Mouse (Mus musculus) cerebellum, adult (tissue): ENCODE measurements around the gene Hnf1a.
A peak's percentile ranks its signal among the peaks of the same experiment; 100 is the strongest.

Source experiments
- ATAC-seq: cut with Nextera tagmentation; 2 replicates; pipeline ENCODE4 v1.9.2; 2017; ENCODE audit warnings: mild to moderate bottlenecking, moderate library complexity, mixed read lengths; ENCODE audit not compliant: insufficient number of reproducible peaks, low FRiP score, low TSS enrichment

The Hnf1a gene

DNA sequence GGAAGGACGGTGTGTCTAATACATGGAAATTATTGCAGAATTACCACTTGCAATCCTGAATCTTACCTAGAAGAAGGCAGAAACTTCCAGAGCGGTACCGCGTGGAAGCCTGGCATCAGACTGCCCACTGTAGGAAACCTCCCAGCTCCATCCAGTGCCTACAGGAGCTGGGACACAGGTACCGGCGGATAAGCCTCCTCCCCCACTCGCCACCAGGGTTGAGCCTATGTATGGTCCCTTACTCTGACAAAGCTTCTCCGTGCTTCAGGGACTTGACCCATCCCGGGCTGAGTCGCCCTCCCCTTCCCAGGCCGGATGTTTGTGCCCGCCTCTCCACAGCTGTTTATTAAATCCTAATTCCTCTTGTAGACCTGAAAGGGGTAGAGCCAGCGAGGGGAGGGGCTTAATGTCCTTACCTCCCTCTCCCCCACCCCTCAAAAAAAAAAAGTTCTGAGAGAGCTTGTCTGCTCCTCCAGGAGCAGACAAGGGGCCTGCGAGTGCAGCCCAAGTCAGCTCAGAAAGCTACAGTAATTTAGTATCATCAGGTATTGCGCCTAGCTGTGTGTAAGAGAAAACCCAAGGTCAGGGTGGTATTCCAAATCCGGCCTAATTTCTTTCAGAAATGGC, 9.3 kb upstream of the Hnf1a start:
- ATAC-seq: no peak

DNA sequence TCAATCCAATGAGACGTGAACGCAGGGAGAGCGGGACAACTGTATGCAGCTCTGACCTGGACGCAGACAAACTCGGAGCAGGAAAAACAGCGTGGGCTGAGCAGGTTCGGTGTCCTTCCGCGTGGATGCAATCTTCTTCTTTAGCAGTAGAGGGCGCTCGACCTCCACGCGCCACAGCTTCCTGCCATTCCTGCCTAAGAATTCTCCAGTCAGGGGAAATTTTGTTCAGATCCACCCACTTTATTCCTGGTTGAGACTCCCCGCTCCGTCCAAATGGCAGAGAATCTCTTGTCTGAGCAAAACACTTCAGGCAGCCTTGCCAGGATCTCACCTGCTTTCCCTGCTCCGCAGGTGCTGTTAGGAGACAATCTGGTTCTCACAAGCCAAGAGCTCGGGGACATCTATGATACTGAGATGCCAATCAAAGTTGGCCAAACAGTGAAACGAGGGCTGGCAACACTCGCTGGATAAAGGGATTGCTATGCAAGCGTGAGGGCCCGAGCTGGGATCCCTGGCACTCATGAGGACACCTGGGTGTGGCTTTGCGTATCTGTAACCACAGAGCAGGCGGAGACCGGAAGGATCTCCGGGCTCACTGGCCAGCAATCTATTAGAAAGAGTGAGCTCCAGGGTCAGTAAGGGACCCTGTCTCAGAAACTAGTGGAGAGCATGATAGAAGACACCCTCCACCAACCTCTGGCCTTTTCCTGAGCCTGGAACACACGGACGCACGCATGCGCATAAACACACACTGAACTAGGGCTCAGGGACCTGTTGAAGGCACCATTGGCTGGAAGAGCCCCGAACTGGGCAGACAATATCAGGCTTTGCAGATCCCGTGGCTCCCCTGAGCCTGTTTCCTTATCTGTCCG, 8.6 kb upstream of the Hnf1a start:
- ATAC-seq: peak; percentile 49; the same call in 1 of the 2 replicates

DNA sequence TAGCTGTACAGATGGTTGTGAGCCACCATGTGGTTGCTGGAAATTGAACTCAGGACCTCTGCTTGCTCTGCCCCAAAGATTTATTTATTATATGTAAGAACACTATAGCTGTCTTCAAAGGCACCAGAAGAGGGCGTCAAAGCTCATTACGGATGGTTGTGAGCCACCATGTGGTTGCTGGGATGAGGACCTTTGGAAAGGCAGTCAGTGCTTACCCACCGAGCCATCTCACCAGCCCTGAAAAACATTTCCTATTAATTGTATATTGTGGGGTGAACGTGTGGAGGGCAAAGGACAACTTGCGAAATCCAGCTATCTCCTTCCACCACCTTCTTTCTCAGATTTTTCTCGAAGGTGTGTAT, 8.0 kb upstream of the Hnf1a start:
- peak; percentile 26; the same call in 1 of the 2 replicates for ATAC-seq

DNA sequence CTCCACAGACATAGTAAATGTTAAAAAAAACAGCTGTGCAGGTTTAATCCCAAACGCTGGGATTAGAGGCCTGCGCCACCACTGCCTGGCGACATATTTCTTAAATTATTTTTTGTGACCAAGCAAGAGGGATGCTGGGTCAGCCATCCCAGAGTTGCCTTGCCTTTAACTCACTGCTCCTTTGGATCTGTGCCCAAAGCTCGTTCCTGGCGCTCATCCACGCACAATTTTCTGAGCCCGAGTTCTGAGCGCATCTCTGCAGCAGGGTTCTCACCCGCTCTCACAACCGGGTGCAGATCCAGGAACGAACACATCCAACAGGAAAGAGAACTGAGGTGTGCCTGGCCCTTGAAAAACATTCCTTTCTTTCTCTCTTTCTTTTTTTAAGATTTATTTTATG, 7.6 kb upstream of the Hnf1a start:
- ATAC-seq: no peak

DNA sequence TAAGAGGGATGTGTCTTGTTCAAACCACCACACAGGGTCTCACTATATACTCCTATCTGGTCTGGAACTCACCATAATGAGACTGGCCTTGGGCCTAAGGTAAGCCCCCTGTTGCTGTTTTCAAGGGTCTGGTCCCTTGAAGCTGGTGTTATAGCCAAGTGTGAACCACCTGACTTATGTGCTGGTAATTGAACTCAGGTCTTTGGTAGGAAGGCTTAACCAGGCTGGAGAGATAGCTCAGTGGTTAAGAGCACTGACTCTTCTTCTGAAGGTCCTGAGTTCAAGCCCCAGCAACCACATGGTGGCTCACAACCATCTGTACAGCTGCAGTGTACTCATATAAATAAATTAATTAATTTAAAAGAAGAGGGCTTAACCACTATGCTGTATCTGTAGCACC, 6.0 kb upstream of the Hnf1a start:
- ATAC-seq: no peak

DNA sequence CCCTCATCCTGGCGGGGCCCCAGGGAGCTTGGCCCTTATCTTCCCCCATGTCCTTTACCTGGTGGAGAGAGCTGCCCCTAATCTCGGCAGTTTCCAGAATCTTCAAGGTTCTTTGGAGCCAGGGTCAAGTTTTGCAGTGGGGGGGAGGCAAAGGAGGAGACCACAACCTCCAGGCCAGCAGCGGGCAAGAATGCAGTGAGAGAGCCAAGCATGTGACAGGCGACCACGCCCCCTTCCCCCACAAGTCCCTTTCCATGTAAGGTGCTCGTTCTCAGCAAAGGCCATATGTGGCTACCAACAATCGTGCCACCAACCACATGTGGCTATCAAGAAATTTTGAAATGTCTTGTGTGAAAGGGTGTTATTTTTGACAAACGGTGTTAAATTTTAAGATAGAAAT, 2.2 kb upstream of the Hnf1a start:
- ATAC-seq: no peak

DNA sequence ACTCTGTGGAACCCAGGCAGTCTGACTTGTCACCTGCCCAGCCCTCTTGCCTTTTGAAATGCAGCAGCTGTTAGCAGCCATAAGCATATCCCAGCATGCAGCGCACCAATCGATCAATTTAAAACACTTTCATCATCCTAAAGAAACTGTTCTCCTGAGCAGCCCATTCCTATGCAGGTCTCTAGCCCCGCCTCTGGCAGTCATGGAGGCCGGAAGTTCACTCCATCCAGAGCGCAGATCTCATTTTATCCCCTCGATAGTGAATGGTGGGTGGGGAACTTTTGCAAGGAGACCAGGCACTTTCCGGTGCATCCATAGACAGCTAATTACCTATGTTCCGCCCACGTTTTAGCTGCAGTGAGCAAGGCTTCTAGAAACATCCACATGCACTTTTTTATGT, 1.3 kb upstream of the Hnf1a start:
- no peak for ATAC-seq

DNA sequence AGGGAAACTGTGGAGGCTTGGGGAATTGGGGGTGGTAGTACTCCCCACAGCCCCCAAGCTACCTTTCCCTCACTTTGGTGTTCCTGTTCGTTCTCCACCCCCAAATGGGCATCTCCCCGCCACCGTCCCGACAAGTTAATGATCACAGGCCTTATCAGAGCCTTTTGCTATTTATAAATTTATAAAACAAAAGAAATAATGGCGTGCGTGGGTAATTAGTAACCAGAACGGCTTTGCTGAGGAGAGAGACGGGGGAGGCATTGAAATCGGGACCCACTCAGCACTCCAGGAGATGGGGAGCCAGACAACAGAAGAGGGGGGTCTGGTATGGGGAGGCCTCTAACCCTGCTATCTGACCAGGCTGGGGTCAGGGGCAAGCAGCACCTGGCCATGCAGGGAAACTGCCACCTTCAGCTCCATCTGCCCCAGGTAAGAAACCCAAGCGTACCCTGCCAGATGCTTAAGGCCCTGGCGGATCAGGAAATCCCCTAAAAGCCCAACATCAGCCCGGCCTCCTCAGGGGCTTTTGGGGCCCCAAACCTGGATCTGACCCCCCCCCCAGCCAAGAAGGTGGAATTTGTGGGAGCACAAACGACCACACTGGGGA, 1.2 kb downstream of the Hnf1a start:
- ATAC-seq: no peak

DNA sequence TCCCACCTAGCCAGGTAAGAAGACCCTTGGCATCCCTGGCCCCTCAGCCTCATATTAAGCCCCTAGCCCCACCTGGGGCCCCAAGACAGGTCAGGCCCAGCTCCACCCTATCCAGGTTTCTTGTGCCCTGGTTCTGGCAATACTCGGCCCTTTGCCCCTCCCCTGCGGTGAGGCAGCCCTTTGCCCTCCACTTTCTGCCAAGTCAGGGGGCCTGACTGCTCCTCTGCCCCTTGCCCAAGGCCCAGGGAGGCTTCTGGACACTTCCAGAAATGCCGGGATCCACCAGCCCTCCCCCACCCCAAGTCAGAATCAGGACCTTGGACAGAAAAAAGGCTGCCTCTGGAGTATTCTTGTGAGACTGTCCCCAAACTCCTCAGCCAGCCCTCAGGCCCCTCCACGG, 1.8 kb downstream of the Hnf1a start:
- no peak for ATAC-seq

DNA sequence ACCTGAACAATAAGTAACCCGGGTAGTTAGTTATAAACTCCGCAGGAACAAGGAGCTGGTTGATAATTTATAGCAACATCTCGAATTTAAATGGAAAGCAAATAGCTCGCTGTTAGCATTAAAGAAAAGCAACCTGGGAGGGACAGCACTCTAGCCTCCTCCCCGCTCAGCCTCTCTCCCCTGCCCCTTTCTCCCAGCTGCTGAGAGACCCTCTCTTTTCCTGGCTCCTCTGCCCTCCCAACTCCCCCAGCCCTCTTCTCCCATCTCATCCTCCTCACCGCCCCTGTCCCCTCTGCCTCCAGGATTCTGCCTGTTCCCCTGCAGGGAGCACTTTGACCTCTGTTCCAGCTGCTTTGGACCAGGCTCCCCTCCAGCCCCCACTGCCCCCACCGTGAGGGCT, 2.2 kb downstream of the Hnf1a start:
- ATAC-seq: no peak

DNA sequence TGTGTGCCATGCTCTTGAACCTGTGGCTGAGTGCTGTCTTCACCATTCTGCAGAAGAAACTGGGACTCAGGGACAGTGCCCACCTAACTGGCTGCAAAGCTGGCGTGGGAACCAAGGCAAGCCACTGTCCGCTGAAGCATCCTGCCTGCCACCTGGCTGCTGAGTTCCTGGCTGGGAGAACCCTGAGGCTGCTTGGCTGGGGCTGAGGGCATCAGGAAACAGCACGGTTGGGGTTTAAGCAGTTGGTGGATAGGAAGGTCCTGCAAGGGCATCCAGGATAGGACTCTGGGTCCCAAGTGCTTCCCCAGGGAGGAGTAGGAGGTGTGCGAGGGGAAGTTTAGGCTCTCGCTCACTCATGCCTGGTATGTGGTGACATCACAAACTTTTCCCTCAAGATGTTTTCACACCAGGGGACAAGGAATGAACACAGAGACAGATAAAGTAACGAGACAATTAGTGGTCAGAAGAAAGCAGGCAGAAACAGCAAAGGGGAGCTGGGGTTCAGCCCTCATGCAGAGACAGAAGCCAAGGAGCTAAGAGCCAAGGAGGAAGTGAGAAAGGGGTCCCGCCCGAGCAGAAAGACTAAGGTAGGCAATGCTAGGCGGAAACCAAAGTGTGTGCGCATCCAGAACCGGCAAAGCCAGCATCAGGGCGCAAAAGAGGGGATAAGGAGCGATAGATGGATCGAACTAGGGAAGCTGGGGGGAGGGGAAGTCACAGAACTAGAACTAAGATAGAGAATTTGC, 3.2 kb downstream of the Hnf1a start:
- ATAC-seq: no peak

DNA sequence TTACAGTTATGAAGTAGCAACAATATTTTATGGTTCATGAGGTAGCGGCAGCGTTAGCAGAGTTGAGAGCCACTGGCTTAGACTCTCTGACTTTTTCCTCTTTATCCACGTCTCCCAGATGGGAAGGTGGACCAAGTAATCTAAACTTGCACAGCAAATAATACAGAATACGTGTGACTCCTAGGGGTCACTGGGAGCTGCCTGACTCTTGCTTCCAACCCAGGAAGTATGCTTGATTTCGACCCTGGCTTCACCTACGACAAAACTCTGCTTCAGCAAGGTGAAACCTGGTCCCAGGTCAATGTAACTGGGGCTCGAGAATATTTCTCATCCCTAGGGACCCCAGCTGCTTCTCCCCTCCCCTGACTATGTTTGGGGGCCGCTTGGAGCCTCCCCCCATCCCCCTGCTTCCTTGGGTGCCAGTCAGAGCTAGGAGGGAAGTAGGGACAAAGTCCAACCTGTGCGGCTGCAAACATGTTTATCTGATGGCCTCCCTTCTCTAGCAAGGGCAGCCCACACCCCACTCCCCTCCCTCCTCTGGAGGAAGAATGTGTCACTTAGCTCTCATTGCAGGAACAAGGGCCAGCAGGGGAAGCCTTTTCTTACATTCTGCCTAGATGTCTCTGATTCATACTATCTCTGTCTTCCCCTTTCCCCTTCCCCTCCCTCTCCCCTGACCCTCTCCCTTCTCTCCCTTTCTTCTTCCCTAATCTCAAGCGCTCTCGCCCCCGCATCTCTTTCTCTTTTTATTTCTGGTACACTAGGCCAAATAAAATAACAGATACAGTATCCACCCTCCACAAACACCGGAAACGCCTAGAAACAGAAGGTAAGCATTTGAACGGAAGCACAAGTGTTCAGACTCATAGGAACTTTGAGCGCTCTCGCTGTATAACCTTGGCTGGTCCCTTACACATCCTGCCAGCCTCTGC, 5.7 kb downstream of the Hnf1a start:
- no peak for ATAC-seq

DNA sequence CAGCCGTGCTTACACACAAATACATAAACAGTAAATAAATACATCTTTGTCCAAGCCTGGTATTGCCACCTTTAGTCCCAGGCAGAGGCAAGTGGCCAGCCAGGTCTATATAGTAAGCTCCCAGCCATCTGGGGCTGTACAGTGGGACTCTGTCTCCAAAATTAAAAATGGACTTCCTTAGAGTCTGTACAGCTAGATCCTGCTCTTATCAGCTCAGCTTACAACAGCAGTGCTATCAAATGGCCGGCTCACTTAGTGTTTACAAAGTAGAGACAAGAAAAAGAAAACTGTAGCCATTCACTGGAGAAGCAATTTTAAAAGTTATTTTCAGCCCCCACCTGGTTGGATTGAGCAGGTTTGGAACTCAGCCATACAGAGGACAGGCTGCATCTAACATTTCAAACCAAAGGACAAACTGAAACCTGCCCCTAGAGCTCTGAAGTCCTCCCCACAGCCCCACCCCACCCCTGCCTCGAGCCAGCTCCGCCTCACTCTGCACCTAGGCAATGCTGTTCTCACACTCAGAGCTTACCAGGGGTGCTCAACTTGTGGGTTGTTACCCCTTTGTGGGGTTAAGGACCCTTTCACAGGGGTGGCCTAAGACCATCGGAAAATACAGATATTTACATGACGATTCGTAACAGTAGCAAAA, 6.5 kb downstream of the Hnf1a start:
- ATAC-seq: no peak

DNA sequence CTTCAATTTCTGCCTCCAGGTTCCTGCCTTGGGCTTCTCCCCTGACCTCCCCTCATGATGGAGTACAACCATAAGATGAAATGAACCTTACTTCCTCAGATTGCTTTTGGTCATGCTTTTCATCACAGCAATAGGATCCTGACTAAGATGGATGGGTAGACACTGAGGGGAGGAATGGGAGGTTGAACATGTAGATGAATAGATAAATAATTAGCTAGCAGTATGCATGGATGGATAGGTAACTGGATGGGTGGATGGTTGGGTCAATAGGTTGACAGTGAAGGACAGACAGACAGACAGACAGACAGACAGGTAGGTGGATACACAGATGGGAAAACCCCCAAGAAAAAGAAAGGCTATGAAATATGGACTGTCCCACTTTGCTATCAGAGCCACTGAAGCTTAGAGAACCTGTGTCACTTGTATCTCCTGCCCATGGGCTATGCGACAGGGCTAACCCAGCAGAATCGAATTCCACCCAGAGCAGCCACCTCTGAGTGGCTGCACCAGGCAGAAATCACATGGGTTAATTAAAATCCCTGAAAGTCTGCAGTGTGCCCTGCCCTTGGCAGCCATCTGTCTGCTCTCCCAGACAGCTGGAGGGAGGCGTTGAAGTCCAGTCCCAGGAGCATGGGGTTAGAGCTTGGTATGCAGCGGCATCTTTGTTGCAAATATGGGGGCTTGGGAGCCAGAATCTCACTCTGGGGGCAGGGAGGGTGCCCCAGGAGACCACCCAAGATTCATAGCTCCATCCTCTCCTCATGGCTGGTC, 9.1 kb downstream of the Hnf1a start:
- ATAC-seq: no peak

DNA sequence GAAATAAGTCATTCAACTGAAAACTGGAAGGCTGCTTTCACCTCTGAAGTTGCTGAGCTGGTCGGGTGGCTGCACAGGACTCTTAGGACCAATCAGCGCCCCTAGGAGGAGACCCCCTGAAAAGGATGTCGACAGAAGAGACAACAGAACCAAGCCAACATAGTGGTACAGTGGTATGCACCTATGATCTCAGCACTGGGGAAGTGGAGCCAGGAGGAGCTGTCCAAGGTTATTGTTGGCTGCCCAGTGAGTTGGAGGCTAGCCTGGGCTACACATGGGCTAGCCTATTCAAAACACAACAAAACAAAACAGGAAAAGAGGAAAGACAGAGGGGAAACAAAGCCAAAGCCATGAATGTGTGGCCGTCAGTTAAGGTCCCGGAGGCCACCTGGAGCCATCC, 12.8 kb downstream of the Hnf1a start:
- ATAC-seq: no peak

DNA sequence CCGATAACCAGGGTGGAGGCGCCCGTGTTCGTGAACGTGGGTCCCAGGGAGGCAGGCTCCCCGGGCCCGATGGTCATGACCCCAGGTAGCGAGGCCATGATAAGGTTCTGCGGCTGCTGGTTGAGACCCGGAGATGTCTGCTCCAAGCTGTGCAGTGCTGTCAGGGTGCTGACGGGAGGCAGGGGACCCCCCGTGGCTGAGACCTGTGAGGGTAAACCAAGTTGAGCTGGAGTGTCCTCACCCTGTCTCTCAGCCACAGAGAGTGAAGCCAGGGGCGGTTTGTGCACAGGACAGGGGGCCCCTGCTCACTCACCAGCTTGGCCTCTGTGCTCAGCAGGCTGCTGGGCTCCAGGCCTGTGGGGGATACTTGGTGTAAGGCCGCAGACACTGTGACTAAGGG, 17.6 kb downstream of the Hnf1a start:
- ATAC-seq: no peak

DNA sequence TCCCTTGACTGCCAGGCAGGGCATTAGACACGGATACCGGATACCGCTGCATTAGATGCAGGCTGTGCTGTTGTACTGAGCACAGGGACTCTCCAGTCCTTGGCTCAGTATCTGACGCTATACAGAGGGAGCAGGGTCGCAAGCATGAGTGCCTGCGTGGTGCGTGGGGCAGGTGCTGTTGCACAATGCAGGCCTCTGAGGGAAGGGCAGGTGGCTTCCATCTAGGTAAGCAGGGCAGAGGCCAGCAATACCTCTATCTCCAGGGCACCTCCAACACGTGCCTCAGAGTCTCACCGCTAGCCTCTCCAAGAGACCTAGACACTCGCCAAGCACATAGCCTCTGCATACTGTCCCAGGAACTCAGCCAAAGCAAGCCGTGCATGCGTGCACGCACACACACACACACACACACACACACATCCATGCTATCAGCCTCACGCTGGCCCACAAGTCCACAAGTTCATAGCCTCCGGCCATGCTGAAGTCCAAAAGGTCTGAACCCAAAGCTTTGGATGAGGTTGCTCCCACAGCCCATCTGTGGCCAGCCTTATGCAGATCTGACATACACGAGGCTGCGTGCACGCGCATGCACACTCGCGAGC, 19.5 kb downstream of the Hnf1a start:
- no peak for ATAC-seq

DNA sequence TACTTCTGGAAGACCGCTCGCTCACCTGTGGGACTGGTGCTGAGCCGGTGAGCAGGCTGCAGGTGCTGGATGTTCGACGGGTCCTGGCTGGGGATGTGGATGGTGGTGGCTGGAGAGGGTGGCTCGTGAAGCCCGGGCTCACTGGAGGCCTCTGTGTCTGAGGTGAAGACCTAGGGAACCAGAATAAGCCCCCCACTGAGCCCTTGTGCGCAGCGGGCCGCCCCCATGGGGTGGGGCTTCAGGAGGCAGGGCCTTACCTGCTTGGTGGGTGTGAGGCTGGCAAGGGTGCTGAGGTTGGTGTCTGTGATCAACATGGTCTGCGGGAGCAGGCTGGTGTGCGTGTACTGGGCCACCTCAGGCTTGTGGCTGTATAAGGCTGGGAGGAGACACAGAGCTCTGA, 20.2 kb downstream of the Hnf1a start:
- ATAC-seq: no peak
